Mouse (Mus musculus) liver (tissue): ENCODE data around the gene Ccl22.

Experiments used
- DNase-seq: peaks from one replicate; pipeline ENCODE4 v3.0.0-alpha.2; 2020; ENCODE audit warnings: mixed read lengths

Gene Ccl22

DNA sequence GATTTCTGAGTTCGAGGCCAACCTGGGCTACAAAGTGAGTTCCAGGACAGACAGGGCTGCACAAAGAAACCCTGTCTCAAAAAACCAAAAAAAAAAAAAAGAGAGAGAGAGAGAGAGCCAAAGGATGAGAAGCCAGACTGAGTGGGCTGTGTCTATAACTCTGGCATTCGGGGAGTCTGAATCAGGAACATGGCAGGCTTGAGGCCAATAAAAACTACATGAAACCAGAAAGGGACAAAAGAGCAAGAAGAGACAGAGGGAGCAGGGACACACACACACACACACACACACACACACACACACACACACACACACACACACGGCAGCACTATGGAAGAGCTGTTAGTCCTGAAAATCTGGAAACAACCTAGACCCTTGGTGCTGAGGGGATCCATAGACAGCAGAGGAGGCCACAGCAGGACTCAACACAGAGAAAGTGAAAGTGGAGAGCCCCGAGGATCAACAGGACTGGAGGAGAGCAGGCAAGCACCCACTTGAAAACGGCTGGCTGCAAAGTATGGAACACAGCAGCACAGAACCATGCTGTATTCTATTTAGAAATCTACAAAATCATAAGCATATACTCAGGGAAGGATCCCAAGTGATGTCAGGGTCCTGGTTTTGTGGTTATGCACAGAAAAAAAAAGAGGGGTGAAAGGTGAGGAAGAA is 9.8 kb upstream of the Ccl22 start:
- DNase-seq: peak; percentile 29

DNA sequence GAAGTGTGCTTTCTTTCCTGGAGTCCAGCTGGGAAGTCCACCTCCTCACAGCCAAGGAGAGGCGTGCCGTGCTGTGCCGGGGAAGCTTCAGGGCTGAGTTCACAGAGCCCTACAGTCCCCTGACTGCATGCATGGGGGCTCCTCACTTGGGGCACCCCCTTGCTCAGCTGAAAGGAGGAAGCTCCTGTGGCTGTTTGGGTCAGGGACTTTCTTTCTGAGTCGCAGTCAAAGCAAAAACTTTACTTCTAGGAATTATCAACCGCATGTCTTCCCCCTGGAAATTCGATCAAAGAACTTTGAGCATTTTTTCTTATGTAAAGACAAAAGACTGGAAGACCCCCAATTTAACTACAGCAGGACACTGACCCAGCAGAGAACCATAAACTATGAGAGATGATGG is 5.6 kb upstream of the Ccl22 start:
- DNase-seq: no peak

DNA sequence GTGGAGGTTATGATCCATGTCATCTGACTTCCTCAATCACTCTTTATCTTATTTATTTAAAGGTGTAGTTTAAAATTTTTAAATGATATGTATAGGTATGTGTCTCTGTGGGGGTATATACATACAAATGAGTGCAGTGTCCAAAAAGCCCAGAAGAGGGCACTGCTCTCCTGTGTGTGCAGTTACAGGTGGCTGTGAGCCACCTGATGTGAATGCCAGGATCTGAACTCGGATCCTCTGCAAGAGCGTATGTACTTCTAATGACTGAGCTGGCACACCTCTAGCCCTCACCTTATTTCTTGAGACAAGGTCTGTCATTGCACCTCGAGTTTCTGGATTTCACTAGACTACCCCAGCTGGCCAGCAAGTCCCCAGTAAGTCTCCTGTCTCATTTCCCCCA is 4.8 kb upstream of the Ccl22 start:
- DNase-seq: no peak

DNA sequence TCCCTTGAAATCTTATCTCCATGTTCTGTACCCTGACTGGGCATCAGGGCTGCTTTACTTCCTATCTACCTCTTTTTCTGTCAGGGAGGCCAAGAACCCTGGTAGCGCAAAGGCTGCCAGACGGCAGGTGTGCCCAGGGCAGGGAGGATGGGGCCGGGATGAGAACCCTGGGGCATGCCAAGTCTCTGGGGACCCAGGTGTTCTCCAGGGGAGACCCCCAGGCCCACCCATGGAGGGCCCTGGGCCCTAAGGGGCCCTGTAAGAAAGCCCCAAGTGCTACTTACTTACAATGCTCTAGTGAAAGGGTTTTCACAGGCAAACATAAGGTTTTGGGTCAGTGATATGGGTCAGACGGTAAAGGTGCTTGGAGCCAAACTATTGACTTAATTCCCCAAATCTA is 3.7 kb upstream of the Ccl22 start:
- no peak for DNase-seq

DNA sequence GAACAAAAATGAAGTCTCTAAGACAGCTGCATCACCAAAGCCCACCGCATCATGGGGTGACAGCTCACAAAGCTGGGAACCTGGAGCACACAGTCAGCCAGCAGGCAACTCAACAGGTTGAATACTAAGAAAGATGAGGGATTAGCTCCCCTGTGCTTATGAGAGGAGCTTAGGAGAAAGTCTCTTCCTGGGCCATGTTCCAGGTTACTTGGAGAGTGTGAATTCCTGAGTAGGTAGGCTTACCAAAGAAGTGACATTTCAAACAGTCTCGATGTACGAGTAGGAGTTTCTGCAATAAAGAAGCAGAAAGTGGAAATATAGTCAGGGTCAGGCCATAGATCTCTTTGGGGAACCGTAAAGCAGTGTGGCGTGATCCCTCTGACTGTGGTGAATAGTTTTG is 906 bp upstream of the Ccl22 start:
- no peak for DNase-seq

DNA sequence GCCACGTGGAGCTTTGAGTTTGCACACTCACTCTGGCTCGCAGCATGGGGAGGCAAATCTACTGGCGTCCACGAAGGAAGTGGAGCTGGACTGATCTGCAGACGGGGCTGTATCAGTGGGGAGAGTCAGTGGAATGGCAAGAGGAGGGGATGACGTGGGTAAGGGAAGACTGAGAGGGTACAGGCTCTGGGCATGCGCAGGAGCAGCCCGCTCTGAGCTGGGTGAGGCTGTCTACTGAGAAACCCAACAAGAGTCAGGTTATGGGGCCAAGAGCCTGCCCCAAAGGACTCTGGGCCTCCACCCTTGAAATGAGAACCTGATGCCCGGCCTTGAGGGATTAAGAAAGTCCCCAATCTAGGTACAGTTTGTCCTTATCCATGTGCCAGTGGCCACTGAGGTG is 418 bp upstream of the Ccl22 start:
- no peak for DNase-seq

GRCm38 (mm10) chr8:94746832-94747231 is 1.4 kb downstream of the Ccl22 start:
- no peak for DNase-seq

DNA sequence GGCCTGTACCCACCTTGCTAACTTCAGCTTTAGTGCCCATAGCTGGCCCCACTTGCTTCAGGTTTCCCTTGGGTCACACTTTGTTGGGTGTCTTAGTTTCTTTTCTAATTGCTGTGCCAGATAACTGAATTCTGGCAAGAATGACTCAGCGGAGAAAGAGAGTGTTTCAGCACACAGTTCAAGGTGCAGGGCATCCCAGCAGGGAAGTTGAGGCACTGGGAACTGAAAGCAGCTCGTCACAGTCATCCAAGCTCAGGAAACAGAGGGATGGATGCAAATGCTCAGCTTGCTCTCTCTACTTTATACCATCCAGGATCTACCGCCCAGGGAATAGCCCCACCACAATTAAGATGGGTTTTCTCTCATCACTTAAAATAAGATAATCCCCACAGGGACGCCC is 3.0 kb downstream of the Ccl22 start:
- no peak for DNase-seq

DNA sequence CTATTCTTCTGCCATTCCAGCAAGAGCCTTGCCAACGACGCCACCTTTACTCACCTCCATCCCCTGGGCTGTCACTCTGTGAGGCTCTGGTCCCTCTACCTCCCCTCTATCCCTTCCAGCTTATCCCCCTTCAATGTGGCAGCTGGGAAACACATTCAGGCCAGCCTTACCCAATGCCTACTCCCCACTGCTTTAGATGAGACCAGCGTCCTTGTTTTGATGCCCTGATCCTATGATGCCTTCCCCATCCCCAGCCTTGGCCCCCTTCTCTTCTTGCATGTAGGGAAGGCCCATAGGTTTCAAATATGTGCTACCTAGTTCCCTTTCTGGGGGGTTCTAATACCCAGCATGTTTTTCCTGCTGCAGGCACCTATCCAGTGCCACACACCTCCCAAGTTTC is 4.6 kb downstream of the Ccl22 start:
- no peak for DNase-seq

GRCm38 (mm10) chr8:94751023-94751849 is 5.8 kb downstream of the Ccl22 start:
- no peak for DNase-seq

GRCm38 (mm10) chr8:94754006-94754405 is 8.6 kb downstream of the Ccl22 start:
- DNase-seq: no peak

GRCm38 (mm10) chr8:94754486-94754885 is 9.1 kb downstream of the Ccl22 start:
- no peak for DNase-seq

DNA sequence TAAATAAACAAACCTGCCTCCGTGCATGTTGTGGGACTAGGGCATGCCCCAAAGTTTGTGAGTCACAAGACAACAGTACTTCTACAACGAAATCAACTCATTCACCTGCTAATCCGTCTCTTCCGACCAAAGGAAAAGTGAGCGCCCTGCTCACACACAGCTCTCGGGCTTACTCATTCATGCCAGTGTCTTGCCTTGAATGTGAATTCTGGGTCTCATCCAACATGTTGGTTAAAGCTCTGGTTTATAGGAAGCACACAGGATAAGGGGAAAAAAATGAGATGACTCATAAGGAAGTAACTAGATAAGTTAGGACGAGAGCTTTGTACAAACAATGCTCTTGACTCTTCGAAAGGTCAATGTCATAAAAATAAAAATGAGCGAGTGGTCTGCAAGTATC is 21.6 kb downstream of the Ccl22 start:
- no peak for DNase-seq

DNA sequence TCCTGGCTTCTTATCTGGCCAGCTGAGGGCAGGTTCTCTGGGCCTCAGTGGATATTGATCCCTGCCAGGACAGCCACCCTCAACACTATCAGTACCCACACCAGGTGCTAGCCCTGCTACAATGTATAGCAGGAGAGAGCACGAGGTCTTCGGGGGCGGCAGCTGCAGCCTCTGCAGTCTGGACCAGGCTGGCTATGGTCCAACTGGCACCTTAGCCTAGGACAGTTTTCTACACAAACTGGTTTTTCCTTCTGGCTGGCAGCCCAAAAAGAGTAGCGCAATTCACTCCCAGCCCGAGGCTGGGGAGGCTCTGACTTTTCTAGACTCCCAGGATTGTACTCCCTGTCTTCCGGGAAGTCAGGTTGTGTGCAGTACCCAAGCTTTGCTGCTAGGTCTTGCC is 25.6 kb downstream of the Ccl22 start:
- DNase-seq: no peak

GRCm38 (mm10) chr8:94771941-94772670 is 26.7 kb downstream of the Ccl22 start, which contains the start of gene Cx3cl1:
Gene Cx3cl1 (plus strand): TSS chr8:94772009.
- peak; percentile 57 for DNase-seq

GRCm38 (mm10) chr8:94773048-94773447 is 27.7 kb downstream of the Ccl22 start:
- no peak for DNase-seq

GRCm38 (mm10) chr8:94773700-94774171 is 28.3 kb downstream of the Ccl22 start:
- no peak for DNase-seq

GRCm38 (mm10) chr8:94774601-94775000 is 29.2 kb downstream of the Ccl22 start:
- no peak for DNase-seq

GRCm38 (mm10) chr8:94776346-94776745 is 31.0 kb downstream of the Ccl22 start:
- no peak for DNase-seq

DNA sequence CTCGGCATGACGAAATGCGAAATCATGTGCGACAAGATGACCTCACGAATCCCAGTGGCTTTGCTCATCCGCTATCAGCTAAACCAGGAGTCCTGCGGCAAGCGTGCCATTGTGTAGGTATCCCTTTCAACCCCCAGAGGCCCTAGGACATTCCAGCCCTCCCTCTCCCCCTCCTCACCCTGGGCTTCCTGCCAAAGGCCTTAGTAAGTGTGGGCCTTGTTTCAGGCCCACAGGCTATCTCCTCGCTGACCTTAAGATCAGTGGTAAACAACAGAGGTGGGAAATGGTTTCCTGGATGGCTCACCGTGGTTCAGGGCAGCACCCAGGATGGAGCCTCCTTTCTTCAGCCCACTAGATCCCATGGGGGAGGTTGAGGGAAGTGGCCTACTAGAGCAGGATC is 32.6 kb downstream of the Ccl22 start:
- no peak for DNase-seq

DNA sequence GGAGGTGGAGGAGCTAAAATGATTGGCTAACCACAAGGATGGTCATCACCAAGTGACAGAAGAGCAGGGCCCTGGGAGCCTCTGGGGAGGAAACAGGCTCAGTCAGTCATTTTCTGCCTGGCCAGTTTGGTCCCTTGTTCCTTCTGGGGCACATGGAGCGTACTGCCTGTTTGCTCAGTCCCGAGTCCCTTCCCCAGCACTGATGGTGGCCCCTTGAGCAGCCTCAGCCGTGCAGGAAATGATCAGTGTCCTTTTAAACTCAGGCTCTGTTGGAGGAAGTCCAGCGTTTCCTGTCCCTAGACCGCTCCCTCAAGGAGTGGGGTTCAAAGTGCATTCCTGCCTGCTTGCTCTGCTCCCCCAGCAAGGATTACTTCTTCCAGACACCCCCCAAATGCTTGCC is 33.1 kb downstream of the Ccl22 start:
- DNase-seq: no peak

DNA sequence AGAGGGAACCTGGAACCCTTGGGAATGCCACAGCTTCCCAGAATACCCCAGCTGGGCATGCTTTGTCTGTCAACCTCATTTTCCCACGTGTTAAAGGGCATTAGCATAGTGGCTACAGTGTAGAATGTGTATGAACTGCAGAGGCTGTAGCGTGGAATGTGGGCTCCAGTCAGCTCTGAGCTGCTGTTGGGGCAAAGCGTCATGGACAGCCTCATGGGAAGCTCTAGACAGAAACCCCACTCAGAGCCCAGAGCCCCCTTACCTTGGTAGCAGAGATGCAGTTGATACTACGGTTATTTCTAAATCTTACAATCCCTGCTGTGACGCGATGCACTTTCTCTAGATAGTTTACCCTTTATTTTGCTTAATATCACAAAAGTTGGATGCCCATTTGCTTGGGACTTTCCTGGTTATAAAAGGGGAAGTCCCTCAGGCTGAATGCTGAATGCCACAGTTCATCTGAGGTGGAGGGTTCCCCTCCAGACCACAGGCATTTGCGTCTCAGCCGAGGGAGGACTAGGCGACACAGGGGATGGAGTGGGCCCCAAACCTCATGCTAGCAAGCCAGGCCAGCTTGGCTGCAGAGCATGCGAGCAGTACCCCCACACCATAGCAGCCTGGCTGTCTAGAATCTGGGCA is 33.6 kb downstream of the Ccl22 start:
- no peak for DNase-seq
